Mouse (Mus musculus) forebrain, embryonic 15.5 days (tissue): ENCODE measurements at regions not wholly inside any gene's neighbourhood (a gene's known extent, or its start where the extent isn't known, plus 50 kb on each side); places are given as distances from the start of the nearest gene placed in this dataset.

Experiments
- ATAC-seq: fragments of 200-750 bp; cut with Nextera tagmentation; replicated peaks from 2 replicates; pipeline ENCODE4 v1.8.0; 2017; ENCODE audit warnings: mild to moderate bottlenecking, moderate TSS enrichment, moderate library complexity
- H3K27ac ChIP-seq: fragments of 300-500 bp; sonication (generic); replicated peaks from 2 replicates; pipeline ENCODE4 v1.5.1; 2015; ENCODE audit warnings: mild to moderate bottlenecking, inconsistent platforms
- H3K27me3 ChIP-seq: fragments of 300-500 bp; sonication (generic); 2 replicates; pipeline ENCODE4 v1.6.1; 2015; ENCODE audit warnings: inconsistent platforms
- H3K36me3 ChIP-seq: fragments of 300-500 bp; sonication (generic); 2 replicates; pipeline ENCODE4 v1.6.1; 2015; ENCODE audit warnings: mild to moderate bottlenecking, inconsistent platforms
- H3K4me1 ChIP-seq: fragments of 300-500 bp; sonication (generic); 2 replicates; pipeline ENCODE4 v1.6.1; 2015; ENCODE audit warnings: inconsistent platforms
- H3K4me2 ChIP-seq: fragments of 300-500 bp; sonication (generic); replicated peaks from 2 replicates; pipeline ENCODE4 v1.6.1; 2015; ENCODE audit warnings: mild to moderate bottlenecking, inconsistent platforms
- H3K4me3 ChIP-seq: fragments of 300-500 bp; sonication (generic); 2 replicates; pipeline ENCODE4 v1.5.1; 2015; ENCODE audit warnings: mild to moderate bottlenecking, inconsistent platforms
- H3K9ac ChIP-seq: fragments of 300-500 bp; sonication (generic); replicated peaks from 2 replicates; pipeline ENCODE4 v1.6.1; 2015; ENCODE audit warnings: mild to moderate bottlenecking, inconsistent platforms
- H3K9me3 ChIP-seq: fragments of 300-500 bp; sonication (generic); 2 replicates; pipeline ENCODE4 v1.6.1; 2016; ENCODE audit warnings: inconsistent platforms
- WGBS: fragments of 180-500 bp; shearing (Covaris S2); methylation state at CpG from one replicate; pipeline ENCODE4 v1.1.7; 2015; ENCODE audit warnings: mixed read lengths; 5-methylcytosine and 5-hydroxymethylcytosine counted together

GRCm38 (mm10) chr2:167878255-167878865 is 53.5 kb upstream of the Ptpn1 start:
- ATAC-seq, result no peak
- H3K4me1 ChIP-seq, result no peaks in the 10 kb centered on the region
- H3K9ac ChIP-seq, result no peak overlapping the region
- no peak overlapping the region for H3K4me2 ChIP-seq
- H3K27me3 ChIP-seq, result no peaks in the 10 kb centered on the region
- 76% methylated on average over 11 of the region's 11 CpGs for WGBS
- H3K36me3 ChIP-seq, result no peaks in the 10 kb centered on the region
- H3K4me3 ChIP-seq, result no peak overlapping the region
- H3K9me3 ChIP-seq, result no peaks in the 10 kb centered on the region
- no peak overlapping the region for H3K27ac ChIP-seq

- Histone ChIP-seq H3K36me3 (no peaks in the 10 kb centered on the region), H3K4me3 (no peak overlapping the region), H3K9ac (no peak overlapping the region), H3K9me3 (no peaks in the 10 kb centered on the region), H3K27ac (no peak overlapping the region), H3K27me3 (no peaks in the 10 kb centered on the region), H3K4me2 (no peak overlapping the region), H3K4me1 (no peaks in the 10 kb centered on the region)
- ATAC-seq, result no peak
- 47% methylated on average over 10 of the region's 11 CpGs for WGBS
Observed at GRCm38 (mm10) chr2:167877254-167877870, 54.5 kb upstream of the Ptpn1 start.

GRCm38 (mm10) chr2:167872507-167872906 is 59.4 kb upstream of the Ptpn1 start:
- ATAC-seq, result no peak
- no peak overlapping the region for H3K4me3 ChIP-seq
- 88% methylated on average over 4 of the region's 4 CpGs for WGBS

GRCm38 (mm10) chr2:167870153-167870552 is 61.7 kb upstream of the Ptpn1 start:
- H3K4me2 ChIP-seq, result no peak overlapping the region
- no peak for ATAC-seq
- H3K36me3 ChIP-seq, result no peaks in the 10 kb centered on the region
- WGBS, result 89% methylated on average over 6 of the region's 6 CpGs
- no peaks in the 10 kb centered on the region for H3K4me1 ChIP-seq
- H3K27ac ChIP-seq, result no peak overlapping the region
- H3K27me3 ChIP-seq, result no peaks in the 10 kb centered on the region
- H3K9me3 ChIP-seq, result no peaks in the 10 kb centered on the region
- H3K4me3 ChIP-seq, result no peak overlapping the region
- no peak overlapping the region for H3K9ac ChIP-seq

More at GRCm38 (mm10) chr2:167872507-167872906, 59.4 kb upstream of the Ptpn1 start:
- Histone ChIP-seq H3K4me1 (no peaks in the 10 kb centered on the region), H3K9me3 (no peaks in the 10 kb centered on the region), H3K4me2 (no peak overlapping the region), H3K27ac (no peak overlapping the region), H3K9ac (no peak overlapping the region), H3K36me3 (no peaks in the 10 kb centered on the region), H3K27me3 (no peaks in the 10 kb centered on the region)

- Histone ChIP-seq H3K4me1 (no peaks in the 10 kb centered on the region; the same call in 1 of the 2 replicates), H3K4me3 (no peak overlapping the region), H3K9me3 (no peaks in the 10 kb centered on the region), H3K36me3 (no peaks in the 10 kb centered on the region), H3K4me2 (no peak overlapping the region), H3K27me3 (no peaks in the 10 kb centered on the region), H3K27ac (no peak overlapping the region), H3K9ac (no peak overlapping the region)
- no peak for ATAC-seq
- 50% methylated on average over 10 of the region's 10 CpGs for WGBS
Observed at GRCm38 (mm10) chr2:167866751-167867150, 65.1 kb upstream of the Ptpn1 start.

- H3K9ac ChIP-seq, result no peak overlapping the region
- H3K27ac ChIP-seq, result no peak overlapping the region
- H3K9me3 ChIP-seq, result no peaks in the 10 kb centered on the region
- no peaks in the 10 kb centered on the region for H3K27me3 ChIP-seq
- H3K4me3 ChIP-seq, result no peak overlapping the region
- 92% methylated on average over 3 of the region's 3 CpGs for WGBS
- no peaks in the 10 kb centered on the region; the same call in 1 of the 2 replicates for H3K4me1 ChIP-seq
- ATAC-seq, result no peak
- no peaks in the 10 kb centered on the region for H3K36me3 ChIP-seq
- H3K4me2 ChIP-seq, result no peak overlapping the region
Observed at GRCm38 (mm10) chr2:167865525-167865924, 66.3 kb upstream of the Ptpn1 start.

- no peak overlapping the region for H3K4me2 ChIP-seq
- no peaks in the 10 kb centered on the region for H3K36me3 ChIP-seq
- 57% methylated on average over 7 of the region's 7 CpGs for WGBS
Observed at GRCm38 (mm10) chr2:167864672-167865071, 67.2 kb upstream of the Ptpn1 start.

GRCm38 (mm10) chr2:167864228-167864627 is 67.6 kb upstream of the Ptpn1 start:
- Histone ChIP-seq H3K36me3 (no peaks in the 10 kb centered on the region), H3K4me3 (no peak overlapping the region), H3K27ac (no peak overlapping the region), H3K9me3 (no peaks in the 10 kb centered on the region), H3K4me1 (no peaks in the 10 kb centered on the region; the same call in 1 of the 2 replicates), H3K4me2 (no peak overlapping the region), H3K9ac (no peak overlapping the region), H3K27me3 (no peaks in the 10 kb centered on the region)
- WGBS, result 23% methylated on average over 8 of the region's 8 CpGs
- ATAC-seq, result no peak

More at GRCm38 (mm10) chr2:167864672-167865071, 67.2 kb upstream of the Ptpn1 start:
- Histone ChIP-seq H3K4me3 (no peak overlapping the region), H3K27ac (no peak overlapping the region), H3K9ac (no peak overlapping the region), H3K4me1 (no peaks in the 10 kb centered on the region; the same call in 1 of the 2 replicates), H3K9me3 (no peaks in the 10 kb centered on the region), H3K27me3 (no peaks in the 10 kb centered on the region)
- no peak for ATAC-seq

- H3K4me3 ChIP-seq, result no peak overlapping the region
- H3K27ac ChIP-seq, result no peak overlapping the region
- H3K4me1 ChIP-seq, result no peaks in the 10 kb centered on the region; the same call in 1 of the 2 replicates
- H3K4me2 ChIP-seq, result no peak overlapping the region
- H3K27me3 ChIP-seq, result no peaks in the 10 kb centered on the region
- no peaks in the 10 kb centered on the region for H3K36me3 ChIP-seq
- no peak overlapping the region for H3K9ac ChIP-seq
- H3K9me3 ChIP-seq, result no peaks in the 10 kb centered on the region
- WGBS, result 68% methylated on average over 6 of the region's 6 CpGs
- no peak for ATAC-seq
Observed at GRCm38 (mm10) chr2:167863616-167864015, 68.2 kb upstream of the Ptpn1 start.

- Histone ChIP-seq H3K27me3 (no peaks in the 10 kb centered on the region), H3K4me2 (no peak overlapping the region), H3K27ac (no peak overlapping the region), H3K9ac (no peak overlapping the region), H3K36me3 (no peaks in the 10 kb centered on the region), H3K9me3 (no peaks in the 10 kb centered on the region), H3K4me1 (no peaks in the 10 kb centered on the region; the same call in 1 of the 2 replicates), H3K4me3 (no peak overlapping the region)
- 81% methylated on average over 2 of the region's 2 CpGs for WGBS
- no peak for ATAC-seq
Observed at GRCm38 (mm10) chr2:167861178-167861520, 70.7 kb upstream of the Ptpn1 start.

- no peak; the same call in 1 of the 2 replicates for ATAC-seq
- 42% methylated on average over 10 of the region's 10 CpGs for WGBS
- Histone ChIP-seq H3K36me3 (no peaks in the 10 kb centered on the region), H3K9me3 (no peaks in the 10 kb centered on the region), H3K4me2 (no peak overlapping the region), H3K9ac (no peak overlapping the region), H3K27ac (no peak overlapping the region), H3K27me3 (no peaks in the 10 kb centered on the region), H3K4me1 (no peaks in the 10 kb centered on the region; the same call in 1 of the 2 replicates), H3K4me3 (no peak overlapping the region)
Observed at GRCm38 (mm10) chr2:167860457-167861177, 71.2 kb upstream of the Ptpn1 start.

GRCm38 (mm10) chr2:167859575-167859974 is 72.3 kb upstream of the Ptpn1 start:
- Histone ChIP-seq H3K27ac (no peak overlapping the region), H3K9ac (no peak overlapping the region), H3K9me3 (no peaks in the 10 kb centered on the region), H3K4me3 (no peak overlapping the region), H3K4me2 (no peak overlapping the region), H3K27me3 (no peaks in the 10 kb centered on the region), H3K36me3 (no peaks in the 10 kb centered on the region), H3K4me1 (no peaks in the 10 kb centered on the region; the same call in 1 of the 2 replicates)
- no peak for ATAC-seq
- 64% methylated on average over 10 of the region's 10 CpGs for WGBS
